Mouse (Mus musculus): ENCODE measurements at regions not wholly inside any gene's neighbourhood (a gene's known extent, or its start where the extent isn't known, plus 50 kb on each side); places are given as distances from the start of the nearest gene placed in this dataset.

DNA sequence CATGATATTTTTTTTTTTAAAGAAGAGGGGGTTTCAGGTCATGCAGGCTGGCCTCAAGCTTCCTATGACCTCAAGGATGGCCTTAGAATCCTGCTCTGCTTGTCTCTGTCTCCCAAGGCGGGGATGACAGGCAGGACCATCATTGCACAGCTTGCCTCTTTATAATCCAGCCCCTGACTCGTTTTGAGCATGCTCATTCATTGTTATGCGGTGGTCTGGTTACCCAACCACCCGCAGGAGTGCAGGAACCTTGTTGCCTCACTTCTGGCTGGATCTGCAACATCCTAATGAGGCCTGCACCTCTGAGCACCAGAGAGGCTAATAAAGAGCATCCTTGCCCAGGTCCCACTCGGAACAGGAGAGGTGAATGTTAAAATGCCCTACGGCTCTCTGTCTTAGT, 63.4 kb downstream of the Irf2bpl start:
- TF ChIP-seq EP300 (IDR thresholded peaks at IDR 0.05) (no peak), CTCF (IDR thresholded peaks at IDR 0.05) (no peak)
